Mouse (Mus musculus): ENCODE data around the gene Pno1.

Gene Pno1

GRCm38 (mm10) chr11:17176638-17177037 lies 34.7 kb downstream of the Pno1 start:
- no peak for DNase-seq

GRCm38 (mm10) chr11:17172300-17172699 lies 39.1 kb downstream of the Pno1 start:
- DNase-seq = no peak

- DNase-seq = no peak
These were observed 40.2 kb downstream of the Pno1 start for GRCm38 (mm10) chr11:17170938-17171729.

GRCm38 (mm10) chr11:17169262-17169661 lies 42.1 kb downstream of the Pno1 start:
- no peak for DNase-seq

- no peak for DNase-seq
These were observed 44.7 kb downstream of the Pno1 start for GRCm38 (mm10) chr11:17166627-17167026.

- DNase-seq = no peak
These were observed 47.4 kb downstream of the Pno1 start for GRCm38 (mm10) chr11:17163956-17164355.

- peak; percentile 74 for DNase-seq
These were observed 51.1 kb downstream of the Pno1 start for GRCm38 (mm10) chr11:17160242-17160641.

- DNase-seq = peak; percentile 46
These were observed 51.6 kb downstream of the Pno1 start for GRCm38 (mm10) chr11:17159738-17160241.

GRCm38 (mm10) chr11:17158858-17159737 lies 52.3 kb downstream of the Pno1 start, which contains the start of gene Ppp3r1:
Gene Ppp3r1, plus strand, starts transcription at chr11:17159263.
- peak; percentile 98 for DNase-seq

Data from kidney, postnatal 14 days (tissue).